8 mouse cellular contexts compared by ENCODE assay signal in the genomic region with DNA sequence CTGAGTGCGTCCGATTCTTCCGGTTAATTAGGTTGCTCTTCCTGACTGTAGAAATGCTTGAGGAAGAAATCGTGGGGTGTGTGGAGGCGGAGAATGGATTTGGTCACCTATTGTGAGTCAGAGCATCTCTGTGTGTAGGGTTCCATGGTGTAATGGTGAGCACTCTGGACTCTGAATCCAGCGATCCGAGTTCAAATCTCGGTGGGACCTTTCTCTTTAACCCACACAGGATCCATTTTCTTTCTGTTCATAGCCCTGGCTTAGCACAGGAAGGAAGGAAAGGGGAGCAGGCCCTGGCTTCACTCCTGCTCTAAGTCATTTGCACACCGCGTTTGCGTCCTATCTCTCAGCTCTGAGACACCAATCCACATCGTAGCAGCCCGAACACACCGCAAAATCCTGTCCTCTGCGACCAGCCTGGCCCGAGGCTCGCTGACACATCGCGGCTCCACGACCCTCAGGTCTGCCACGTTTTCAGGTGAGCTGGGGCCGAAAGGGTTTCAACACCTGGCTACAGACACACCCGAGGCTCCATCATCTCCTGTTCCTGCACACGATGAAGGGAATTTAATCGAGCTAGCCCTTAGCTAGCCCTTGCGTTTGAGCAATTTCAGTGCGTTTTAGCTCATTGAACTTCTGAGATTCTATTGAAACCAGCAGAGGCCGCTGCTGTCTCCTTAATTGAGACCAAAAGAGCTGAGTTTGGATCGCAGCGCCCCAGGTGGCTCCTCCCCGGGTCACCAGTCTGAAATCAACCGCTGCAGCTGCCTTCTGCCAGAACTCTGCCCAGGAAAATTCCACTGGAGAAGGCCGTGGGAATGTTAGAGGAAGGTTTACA. TPM values are rescaled to one million over a fixed set of nuclear protein-coding genes. Genes with fewer than 3 reads are reported as not detected.
DNase-seq lines count a peak whose midpoint lies in the region; ATAC-seq and TF ChIP-seq lines count a peak whose summit lies in the region.

No protein-coding gene starts in this region.

- 1% methylated on average over 33 of the region's 33 CpGs for WGBS in embryonic facial prominence, embryonic 10.5 days
- WGBS in kidney, embryonic 14.5 days: 2% methylated on average over 33 of the region's 33 CpGs
- WGBS in midbrain, postnatal 0 days: 1% methylated on average over 33 of the region's 33 CpGs

- peaks cover 46% of the 10 kb centered on the region for H3K27me3 ChIP-seq in embryonic facial prominence, embryonic 10.5 days (replicated peaks; ENCODE audit: low read depth, poor library complexity, severe bottlenecking)
- no peaks in the 10 kb centered on the region for H3K27me3 ChIP-seq in kidney, embryonic 14.5 days (ENCODE audit: control insufficient read depth, insufficient read depth, low read length)
- H3K27me3 ChIP-seq in midbrain, postnatal 0 days (ENCODE audit: insufficient read depth, low read length): no peaks in the 10 kb centered on the region

- peak overlapping the region; percentile 84 for H3K4me2 ChIP-seq in kidney, embryonic 14.5 days (replicated peaks; ENCODE audit: low read depth, low read length)
- peak overlapping the region; percentile 61 for H3K4me2 ChIP-seq in midbrain, postnatal 0 days (ENCODE audit: low read depth, low read length, poor library complexity, severe bottlenecking)

- TF ChIP-seq CTCF in midbrain, postnatal 0 days (IDR thresholded peaks at IDR 0.05): peak; percentile 78

- peak overlapping the region; percentile 65 for H3K27ac ChIP-seq in embryonic facial prominence, embryonic 10.5 days (replicated peaks)
- no peak overlapping the region for H3K27ac ChIP-seq in kidney, embryonic 14.5 days (ENCODE audit: low read depth, low read length)
- H3K27ac ChIP-seq in midbrain, postnatal 0 days (ENCODE audit: low read depth, low read length): peak overlapping the region; percentile 58

- peaks cover 34% of the 10 kb centered on the region for H3K4me1 ChIP-seq in embryonic facial prominence, embryonic 10.5 days
- H3K4me1 ChIP-seq in kidney, embryonic 14.5 days (ENCODE audit: control insufficient read depth, insufficient read depth, low read length): peaks cover 8% of the 10 kb centered on the region; the same call in 1 of the 2 replicates
- peaks cover 9% of the 10 kb centered on the region; the same call in 1 of the 2 replicates for H3K4me1 ChIP-seq in midbrain, postnatal 0 days (ENCODE audit: insufficient read depth, low read length)

- peak; percentile 37; the same call in 1 of the 2 replicates for ATAC-seq in kidney, embryonic 14.5 days (ENCODE audit: low FRiP score, low TSS enrichment)
- ATAC-seq in midbrain, postnatal 0 days (ENCODE audit: low FRiP score): peak; percentile 82

- no peaks in the 10 kb centered on the region for H3K36me3 ChIP-seq in embryonic facial prominence, embryonic 10.5 days (replicated peaks)
- no peaks in the 10 kb centered on the region for H3K36me3 ChIP-seq in kidney, embryonic 14.5 days (ENCODE audit: control insufficient read depth, insufficient read depth, low read length)
- no peaks in the 10 kb centered on the region for H3K36me3 ChIP-seq in midbrain, postnatal 0 days (ENCODE audit: insufficient read depth, low read length)

- H3K9ac ChIP-seq in kidney, embryonic 14.5 days (ENCODE audit: low read depth, low read length): peak overlapping the region; percentile 55
- peak overlapping the region; percentile 47 for H3K9ac ChIP-seq in midbrain, postnatal 0 days (replicated peaks; ENCODE audit: low read length, poor library complexity, severe bottlenecking)

- DNase-seq in 3T3-L1 (ENCODE audit: low read depth, low spot score) (peak; percentile 54), liver (peak; percentile 74)
- peak; percentile 76 for DNase-seq in adrenal gland, adult 8-10 months
- peak; percentile 86 for DNase-seq in embryonic facial prominence, embryonic 10.5 days (ENCODE audit: low spot score)
- DNase-seq in heart, adult 9 months (ENCODE audit: low spot score in 2 of 2): peak; percentile 49 to 70
- peak; percentile 85 for DNase-seq in midbrain, postnatal 0 days (ENCODE audit: low spot score)
- DNase-seq in spleen, postnatal 36 days (ENCODE audit: low spot score in 2 of 2): peak; percentile 68 to 77

- peak overlapping the region; percentile 58 for H3K4me3 ChIP-seq in embryonic facial prominence, embryonic 10.5 days
- peak overlapping the region; percentile 41 for H3K4me3 ChIP-seq in kidney, embryonic 14.5 days (ENCODE audit: low read length)
- peak overlapping the region; percentile 37 for H3K4me3 ChIP-seq in midbrain, postnatal 0 days (ENCODE audit: low read depth, low read length)

- H3K9me3 ChIP-seq in embryonic facial prominence, embryonic 10.5 days: no peaks in the 10 kb centered on the region
- H3K9me3 ChIP-seq in kidney, embryonic 14.5 days (ENCODE audit: control insufficient read depth, low read length): no peaks in the 10 kb centered on the region
- H3K9me3 ChIP-seq in midbrain, postnatal 0 days (ENCODE audit: low read length): no peaks in the 10 kb centered on the region

RNA-seq across cellular contexts. Expression of gene Gm17651, which starts 7.0 kb away (rescaled TPM):
- total RNA-seq in adrenal gland, adult 8-10 months (2022): not detected
- polyA plus RNA-seq in embryonic facial prominence, embryonic 10.5 days (2016; fragmentation: Nextera tagmentation; extraction: Ambion mirVana): not detected in 2 replicates
- not detected in 2 replicates for polyA plus RNA-seq in kidney, embryonic 14.5 days (2014; fragmentation: Nextera tagmentation; extraction: Ambion mirVana)
- not detected in 2 replicates for total RNA-seq in midbrain, postnatal 0 days (2014; rRNA removed)
- not detected in 2 replicates for polyA plus RNA-seq in midbrain, postnatal 0 days (2015; fragmentation: Nextera tagmentation; extraction: Ambion mirVana)

RNA-seq across cellular contexts. Expression of gene Prkab2, which starts 23.5 kb away (rescaled TPM):
- 10 to 100 TPM in 2 of 4 experiments, 1 to 10 TPM in 2; 7.0 to 13.1 (median 10.2) TPM for total RNA-seq in adrenal gland, adult 8-10 months (2022)
- 7.2 and 7.3 TPM in 2 replicates for polyA plus RNA-seq in embryonic facial prominence, embryonic 10.5 days (2016; fragmentation: Nextera tagmentation; extraction: Ambion mirVana)
- polyA plus RNA-seq in kidney, embryonic 14.5 days (2014; fragmentation: Nextera tagmentation; extraction: Ambion mirVana): 3.1 and 4.6 TPM in 2 replicates
- total RNA-seq in midbrain, postnatal 0 days (2014; rRNA removed): 30.4 and 33.1 TPM in 2 replicates
- 17.6 and 18.1 TPM in 2 replicates for polyA plus RNA-seq in midbrain, postnatal 0 days (2015; fragmentation: Nextera tagmentation; extraction: Ambion mirVana)

RNA-seq across cellular contexts. Expression of gene Fmo5, which starts 52.9 kb away (rescaled TPM):
- total RNA-seq in adrenal gland, adult 8-10 months (2022): 10 to 100 TPM; 16.9 to 19.1 (median 17.8) TPM
- polyA plus RNA-seq in embryonic facial prominence, embryonic 10.5 days (2016; fragmentation: Nextera tagmentation; extraction: Ambion mirVana): 0.48 and 0.62 TPM in 2 replicates
- polyA plus RNA-seq in kidney, embryonic 14.5 days (2014; fragmentation: Nextera tagmentation; extraction: Ambion mirVana): 0.71 and 1.8 TPM in 2 replicates
- total RNA-seq in midbrain, postnatal 0 days (2014; rRNA removed): 0.38 and 0.71 TPM in 2 replicates
- polyA plus RNA-seq in midbrain, postnatal 0 days (2015; fragmentation: Nextera tagmentation; extraction: Ambion mirVana): 0.60 and 0.75 TPM in 2 replicates
